Mouse (Mus musculus): Measurements from ENCODE around the gene Zbtb11.

- TF ChIP-seq POLR2A (IDR thresholded peaks at IDR 0.05; ENCODE audit: control insufficient read depth, extremely low read depth, insufficient read depth, low read length, poor library complexity): no peak
- no peak for TF ChIP-seq CTCF (IDR thresholded peaks at IDR 0.05; ENCODE audit: borderline replicate concordance, control insufficient read depth, extremely low read depth, insufficient read depth, low read length, poor library complexity)
These were observed 39.4 kb downstream of the Zbtb11 start for GRCm38 (mm10) chr16:56012789-56013743.

All from thymus, adult 2 months (tissue).